8 mouse cellular contexts compared by ENCODE assay signal in the genomic region with DNA sequence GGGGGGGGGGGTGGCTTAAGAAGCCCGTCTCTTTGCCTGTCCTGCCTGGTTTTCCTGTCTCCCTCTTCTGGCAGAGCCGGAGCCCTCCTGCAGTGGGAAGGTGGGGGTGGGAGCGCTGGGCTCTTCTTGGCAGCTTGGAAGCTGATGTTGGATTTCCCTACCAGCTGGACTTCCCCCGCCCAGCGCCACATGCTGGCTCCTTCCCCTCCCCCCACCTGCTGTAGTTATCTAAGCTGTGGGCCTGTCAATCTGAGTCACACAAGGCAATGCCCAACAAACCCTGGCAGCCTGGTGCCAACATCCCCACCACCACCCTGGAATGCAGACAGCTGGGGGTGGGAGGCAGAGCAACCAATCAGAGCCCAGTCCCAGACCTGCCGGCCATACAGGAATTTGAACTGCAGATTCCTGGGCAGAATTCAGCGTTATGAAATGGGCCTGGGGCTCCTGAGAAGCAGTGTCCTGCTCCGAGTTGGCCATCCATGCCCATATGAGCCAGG. TPM values are rescaled to one million over a fixed set of nuclear protein-coding genes. Genes with fewer than 3 reads are reported as not detected.
A peak's percentile ranks its signal among the peaks of the same experiment; 100 is the strongest.
DNase-seq lines count a peak whose midpoint lies in the region; ATAC-seq lines count a peak whose summit lies in the region.
"Had no signal": no experiment of that assay in that cellular context is flagged by ENCODE, and none has a peak within 500 bp of the region (broad histone marks: within the 10 kb centered on the region; RNA-seq: fewer than 3 reads in every experiment).

No protein-coding gene starts in this region.

- no peaks in the 10 kb centered on the region for H3K36me3 ChIP-seq in heart, embryonic 10.5 days
- no peaks in the 10 kb centered on the region for H3K36me3 ChIP-seq in lung, embryonic 15.5 days
- H3K36me3 ChIP-seq: liver, embryonic 15.5 days had no signal

- H3K4me3 ChIP-seq in heart, embryonic 10.5 days, result peak overlapping the region; percentile 56
- H3K4me3 ChIP-seq in lung, embryonic 15.5 days, result no peak overlapping the region
- H3K4me3 ChIP-seq: liver, embryonic 15.5 days had no signal

- no peak for ATAC-seq in lung, embryonic 15.5 days (ENCODE audit: borderline replicate concordance, extremely low read depth, low FRiP score, low TSS enrichment)

- peak; percentile 62 for DNase-seq in NIH3T3 (ENCODE audit: low read depth)
- DNase-seq in cerebellum, postnatal 10 days, result peak; percentile 88 to 89
- no peak for DNase-seq in heart, embryonic 10.5 days (ENCODE audit: low spot score)
- DNase-seq in kidney, postnatal 25 days, result peak; percentile 78 to 91
- peak; percentile 88 for DNase-seq in retina, postnatal 7 days (ENCODE audit: low read depth, low spot score)
- DNase-seq in spleen, adult 18-20 months, result no peak

- peaks cover 100% of the 10 kb centered on the region for H3K27me3 ChIP-seq in heart, embryonic 10.5 days (ENCODE audit: insufficient read depth, poor library complexity, severe bottlenecking)
- peaks cover 52% of the 10 kb centered on the region for H3K27me3 ChIP-seq in lung, embryonic 15.5 days

- 4% methylated on average over 8 of the region's 8 CpGs for WGBS in heart, embryonic 10.5 days
- 4% methylated on average over 8 of the region's 8 CpGs for WGBS in lung, embryonic 15.5 days

- peak overlapping the region; percentile 27; the same call in 1 of the 2 replicates for H3K4me2 ChIP-seq in lung, embryonic 15.5 days
- H3K4me2 ChIP-seq: liver, embryonic 15.5 days had no signal

- peaks cover 57% of the 10 kb centered on the region for H3K4me1 ChIP-seq in heart, embryonic 10.5 days
- H3K4me1 ChIP-seq in lung, embryonic 15.5 days, result peaks cover 37% of the 10 kb centered on the region
- H3K4me1 ChIP-seq: liver, embryonic 15.5 days had no signal

- no peak overlapping the region for H3K27ac ChIP-seq in heart, embryonic 10.5 days
- H3K27ac ChIP-seq in lung, embryonic 15.5 days, result no peak overlapping the region
- H3K27ac ChIP-seq: liver, embryonic 15.5 days had no signal

- H3K9ac ChIP-seq in lung, embryonic 15.5 days, result no peak overlapping the region
- H3K9ac ChIP-seq: liver, embryonic 15.5 days had no signal

- no peaks in the 10 kb centered on the region for H3K9me3 ChIP-seq in heart, embryonic 10.5 days
- no peaks in the 10 kb centered on the region for H3K9me3 ChIP-seq in lung, embryonic 15.5 days
- H3K9me3 ChIP-seq: liver, embryonic 15.5 days had no signal

RNA-seq across cellular contexts. Expression of a gene that starts 1.3 kb away (rescaled TPM):
- 0.11 TPM in 1 of 2 replicates, not detected in the other for polyA plus RNA-seq in heart, embryonic 10.5 days (2016; fragmentation: Nextera tagmentation; extraction: Ambion mirVana)
- polyA plus RNA-seq in lung, embryonic 15.5 days (2015; fragmentation: Nextera tagmentation; extraction: Ambion mirVana), result 0.04 and 0.11 TPM in 2 replicates

Comparison
In these comparisons a context has a peak if more than half of its experiments do, and no peak if none do; other contexts are left out.
1. DNase-seq: peak in NIH3T3 (single experiment), cerebellum, postnatal 10 days (2 of 2), kidney, postnatal 25 days (2 of 2) and retina, postnatal 7 days (single experiment); none in heart, embryonic 10.5 days (single experiment) and spleen, adult 18-20 months (0 of 2).